Mouse (Mus musculus) kidney, postnatal 25 days (tissue): Measurements from ENCODE around the gene Rbm17.

Experiments
- DNase-seq, 2 experiments: peaks; one replicate each; pipeline ENCODE4 v3.0.0; 2021; ENCODE audit warnings: mixed read lengths in 2 of 2

The Rbm17 gene

DNA sequence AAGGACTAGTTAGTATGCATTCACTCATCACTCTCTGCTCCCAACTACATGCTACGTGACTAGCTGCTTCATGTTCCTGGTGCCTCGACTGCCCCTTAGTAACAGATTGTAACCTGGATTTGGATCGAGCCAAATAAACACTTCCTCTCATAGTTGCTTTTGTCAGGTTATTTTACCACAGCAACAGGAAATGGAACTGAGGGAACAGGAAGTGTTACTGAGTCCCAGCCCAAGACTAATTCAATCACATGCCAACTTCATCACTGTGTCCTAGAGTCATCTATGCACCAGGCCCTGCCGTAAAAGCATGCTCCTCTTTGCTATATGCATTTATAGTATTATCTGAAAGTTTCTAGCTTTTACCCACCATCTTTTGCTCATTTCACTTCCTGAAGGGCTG, 16.0 kb downstream of the Rbm17 start:
- no peak for DNase-seq

DNA sequence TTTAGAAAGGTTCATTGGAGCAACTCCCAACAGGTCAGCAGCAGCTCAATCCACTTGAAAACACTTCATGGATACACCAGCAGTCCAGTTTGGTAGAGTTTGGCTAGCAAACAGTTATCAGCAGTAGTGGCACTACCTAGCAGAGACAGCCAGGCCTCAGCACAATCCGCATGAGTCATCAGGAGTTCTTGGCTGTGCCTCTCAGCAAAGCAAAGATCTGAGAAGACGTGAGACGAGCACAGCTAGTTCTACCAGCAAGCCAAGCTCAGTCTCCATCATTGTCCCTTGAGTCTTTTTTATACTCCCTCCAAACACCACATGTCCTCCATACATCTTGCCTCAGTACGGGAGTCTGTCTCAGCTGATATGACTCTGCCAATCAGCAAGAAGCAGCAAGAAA, 24.6 kb downstream of the Rbm17 start:
- DNase-seq = no peak

DNA sequence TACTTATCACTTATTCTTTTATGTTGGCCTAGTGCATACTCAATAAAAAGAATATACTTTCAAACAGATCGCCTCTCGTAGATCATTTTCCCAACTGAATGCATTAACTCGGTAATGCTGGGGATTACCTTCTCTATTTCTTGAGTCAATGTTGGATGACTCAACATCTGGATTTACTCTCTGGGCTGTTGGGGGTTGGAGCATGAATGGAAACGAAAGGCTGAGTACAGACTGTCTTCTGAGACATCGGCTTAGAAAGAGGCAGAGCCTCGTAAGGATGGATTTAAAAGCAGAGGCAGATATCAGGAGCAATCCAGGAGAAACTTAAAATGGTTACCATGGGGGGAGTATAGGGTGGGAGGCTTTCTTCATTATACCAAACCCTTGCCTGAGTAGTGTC, 25.8 kb downstream of the Rbm17 start:
- no peak for DNase-seq

DNA sequence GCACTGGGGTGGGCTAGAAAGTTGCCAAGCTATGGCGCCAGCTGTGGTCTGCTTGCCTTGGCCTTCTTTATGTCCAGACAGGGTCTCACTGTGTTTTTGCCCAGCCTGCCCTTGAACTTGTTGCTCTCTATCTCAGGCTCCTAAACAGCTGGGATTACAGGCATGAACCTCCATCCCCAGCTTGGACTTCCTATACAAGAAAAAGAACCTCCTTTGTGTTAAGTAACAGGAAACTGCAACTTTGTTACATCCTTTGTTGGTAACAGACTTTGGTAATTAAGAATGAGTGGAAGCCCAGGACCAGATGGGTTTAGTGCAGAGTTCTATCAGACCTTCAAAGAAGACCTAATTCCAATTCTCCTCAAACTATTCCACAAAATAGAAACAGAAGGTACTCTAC, 30.3 kb downstream of the Rbm17 start:
- no peak for DNase-seq

DNA sequence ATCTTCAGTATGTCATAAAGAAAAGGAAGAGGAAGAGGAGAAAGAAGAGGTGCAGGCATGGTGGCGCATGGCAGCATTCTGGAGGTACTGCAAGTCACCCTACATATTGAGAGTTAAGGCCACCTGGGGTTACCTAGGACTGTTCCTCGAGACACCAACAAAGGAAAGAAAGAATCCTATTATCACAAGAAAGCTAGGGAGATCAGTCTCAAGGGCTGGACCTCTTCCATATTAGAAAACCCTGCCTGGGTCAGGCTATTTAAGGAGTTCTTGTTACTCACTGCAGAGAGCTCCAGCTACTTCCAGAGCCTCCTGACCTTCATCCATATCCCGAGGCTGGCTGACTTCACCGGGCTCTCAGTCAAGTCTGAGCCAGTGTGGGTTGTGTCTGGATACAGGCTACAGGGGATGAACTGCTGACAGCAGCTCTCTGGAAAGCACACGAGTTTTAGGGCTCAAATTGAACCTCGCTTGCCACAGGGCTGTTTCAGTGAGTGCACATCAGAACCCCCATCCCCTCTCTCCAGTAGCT, 32.9 kb downstream of the Rbm17 start:
- no peak for DNase-seq

DNA sequence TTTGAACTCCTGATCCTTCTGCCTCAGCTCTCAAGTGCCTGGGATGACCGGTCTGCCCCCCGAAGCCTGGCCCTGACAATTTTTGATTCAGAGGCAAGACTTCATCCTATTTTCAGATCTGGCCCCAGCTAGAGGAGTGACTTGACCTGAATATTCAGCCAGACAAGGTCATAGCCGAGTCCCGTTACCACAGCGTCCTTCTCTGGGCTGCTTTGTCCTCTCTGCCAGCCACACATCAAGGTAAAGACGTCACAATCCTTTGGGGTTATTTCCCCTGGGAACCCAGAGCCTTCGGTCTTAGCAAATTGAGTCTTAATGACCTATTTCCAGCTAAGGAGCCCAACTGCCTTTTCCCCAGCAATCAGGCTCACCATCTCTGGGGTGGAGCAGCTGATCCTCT, 35.5 kb downstream of the Rbm17 start:
- DNase-seq = no peak

DNA sequence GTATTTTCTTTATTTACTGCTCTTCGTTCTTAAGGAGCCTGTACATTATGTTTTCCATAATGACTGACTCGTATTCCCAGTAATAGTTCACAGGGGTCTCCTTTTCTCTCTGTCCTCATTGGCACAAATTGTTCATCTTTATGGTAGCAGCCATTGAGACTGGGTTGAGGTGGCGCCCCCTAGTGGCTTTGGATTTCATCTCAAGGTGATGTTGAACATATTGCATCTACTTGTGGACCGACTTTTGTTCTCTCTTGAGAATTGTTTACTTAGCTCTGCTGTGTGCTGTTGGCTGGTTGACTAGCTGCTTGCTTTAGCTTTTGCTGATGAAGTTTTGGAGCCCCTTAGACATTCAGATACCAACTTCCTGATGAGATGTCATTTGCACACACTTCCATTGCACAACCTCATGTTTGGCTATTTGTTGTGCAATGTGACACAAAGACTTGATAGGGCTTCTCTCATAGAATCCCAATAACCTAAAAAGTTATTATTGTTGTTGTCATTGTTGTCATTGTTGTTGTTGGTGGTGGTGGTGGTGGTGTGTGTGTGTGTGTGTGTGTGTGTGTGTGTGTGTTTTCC, 36.1 kb downstream of the Rbm17 start:
- peak; percentile 56 to 79 for DNase-seq

DNA sequence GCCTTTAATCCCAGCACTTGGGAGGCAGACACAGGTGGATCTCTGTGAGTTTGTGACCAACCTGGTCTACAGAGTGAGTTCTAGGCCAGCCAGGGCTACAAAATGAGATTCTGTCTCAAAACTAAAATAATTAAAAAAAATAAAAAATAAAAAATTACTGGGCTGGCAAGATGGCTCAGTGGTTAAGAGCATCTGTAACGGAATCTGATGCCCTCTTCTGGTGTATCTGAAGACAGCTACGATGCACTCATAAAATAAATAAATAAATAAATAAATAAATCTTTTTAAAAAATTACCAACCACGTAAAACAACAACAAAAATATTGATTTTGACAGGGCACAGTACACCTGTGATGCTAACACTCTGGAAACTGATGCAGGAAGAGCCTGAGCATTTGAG, 37.1 kb downstream of the Rbm17 start:
- no peak for DNase-seq

DNA sequence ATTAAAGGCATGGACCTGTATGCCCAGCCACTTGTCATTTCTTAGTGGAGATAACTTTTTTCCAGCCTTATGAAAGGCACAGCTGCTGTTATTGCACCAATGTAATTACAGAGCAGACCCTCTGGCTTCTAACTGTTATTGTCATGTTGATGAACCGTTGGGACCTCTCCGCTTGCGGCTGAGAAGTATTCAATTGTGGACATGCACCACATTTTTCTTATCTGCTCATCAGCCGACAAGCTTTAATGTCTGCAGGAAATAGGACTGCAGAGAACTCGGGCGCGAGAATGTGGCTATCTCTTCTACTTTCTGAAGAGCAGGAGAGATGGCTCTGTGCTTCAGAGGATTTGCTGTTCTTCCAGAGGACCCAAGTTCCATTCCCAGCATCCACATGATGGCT, 37.7 kb downstream of the Rbm17 start:
- DNase-seq = no peak

DNA sequence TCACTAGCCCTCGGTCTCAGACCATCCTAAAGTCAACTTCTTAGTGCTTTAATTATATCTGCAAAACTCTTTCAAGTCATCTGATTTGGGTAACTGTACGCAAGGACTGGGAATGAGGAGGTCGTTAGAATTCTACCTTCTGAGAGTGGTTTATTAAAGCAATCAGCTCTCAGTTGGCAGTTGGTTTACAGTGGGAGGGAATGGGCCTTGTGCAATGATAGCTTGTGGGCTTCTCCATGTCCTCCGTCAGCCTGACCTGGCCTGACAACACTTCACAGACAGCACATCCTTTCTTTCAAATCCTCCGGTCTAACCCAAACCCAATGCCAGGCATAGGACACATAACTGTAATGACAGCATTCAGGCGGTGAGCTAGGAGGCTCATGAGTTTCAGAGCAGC, 39.2 kb downstream of the Rbm17 start:
- DNase-seq = no peak

DNA sequence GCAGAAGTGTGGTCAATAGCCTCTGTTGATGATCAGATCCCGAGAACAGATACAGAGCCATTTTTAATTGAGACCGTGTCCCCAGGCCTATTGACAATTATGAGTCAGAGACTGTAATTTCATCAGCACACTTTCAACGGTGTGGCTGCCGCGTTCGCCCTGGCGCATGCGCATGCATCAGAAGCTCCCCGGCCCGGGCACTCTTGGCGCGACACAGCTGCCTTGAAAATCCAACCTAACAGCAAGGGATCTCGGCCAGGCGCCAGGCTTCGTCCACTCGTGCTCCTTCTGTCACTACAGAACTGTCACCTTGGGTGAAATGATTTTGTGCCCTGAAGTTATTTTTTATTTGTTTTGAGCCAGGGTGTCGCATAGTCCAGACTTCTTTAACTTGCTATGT, 40.7 kb downstream of the Rbm17 start:
- DNase-seq = no peak

DNA sequence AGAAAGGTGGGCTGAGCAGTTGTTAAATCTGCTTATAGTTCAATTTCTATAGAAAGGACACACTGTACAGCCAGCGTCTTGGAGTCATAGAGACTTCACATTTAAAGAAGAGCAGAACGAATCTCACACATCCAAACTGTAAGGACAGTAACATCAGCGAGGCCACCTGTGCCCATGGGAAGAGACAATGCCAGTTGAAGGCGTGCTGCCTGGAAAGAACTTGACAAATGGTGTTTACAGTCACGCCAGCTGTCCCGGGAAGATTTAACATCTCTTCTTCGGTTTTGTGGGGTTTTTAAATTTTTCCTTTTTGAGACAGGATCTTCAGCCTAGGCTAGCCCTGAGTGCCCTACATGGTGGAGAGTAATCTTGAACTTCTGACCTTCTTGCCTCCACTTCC, 45.3 kb downstream of the Rbm17 start:
- no peak for DNase-seq

DNA sequence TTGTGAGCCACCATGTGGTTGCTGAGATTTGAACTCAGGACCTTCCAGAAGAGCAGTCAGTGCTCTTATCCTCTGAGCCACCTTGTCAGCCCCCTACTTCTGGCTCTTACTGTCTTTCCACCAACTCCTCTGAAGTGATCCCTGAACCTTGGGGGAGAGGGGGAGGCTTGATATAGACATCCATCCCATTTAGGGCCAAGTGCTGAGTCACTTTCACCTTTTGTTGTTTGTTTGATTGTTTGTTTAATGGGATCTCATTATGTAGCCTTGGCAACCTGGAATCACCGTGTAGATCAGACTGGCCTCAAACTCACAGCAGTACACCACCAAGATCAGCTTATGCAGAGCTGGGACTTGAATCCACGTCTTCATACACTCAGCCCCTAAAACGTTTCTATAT, 46.7 kb downstream of the Rbm17 start:
- DNase-seq = no peak

DNA sequence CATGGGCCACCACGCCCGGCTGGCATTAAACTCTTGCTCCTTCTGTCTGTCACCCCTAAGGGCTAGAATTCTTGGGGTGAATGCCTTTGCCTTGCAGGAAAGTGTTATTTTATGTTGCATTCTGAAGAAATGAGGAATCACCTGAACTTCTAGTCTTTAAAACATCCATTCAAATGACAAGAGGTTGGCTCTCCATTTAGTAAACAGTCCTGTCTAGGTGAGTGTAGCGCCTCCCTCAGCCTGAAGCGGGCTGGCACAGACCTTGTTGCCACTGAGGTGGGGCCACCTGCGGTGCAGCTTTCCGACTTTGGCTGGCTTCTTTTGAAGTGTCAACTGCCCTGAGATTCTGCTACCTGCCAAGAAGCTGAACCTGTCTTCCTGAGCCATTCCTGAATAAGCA, 48.6 kb downstream of the Rbm17 start:
- no peak for DNase-seq

DNA sequence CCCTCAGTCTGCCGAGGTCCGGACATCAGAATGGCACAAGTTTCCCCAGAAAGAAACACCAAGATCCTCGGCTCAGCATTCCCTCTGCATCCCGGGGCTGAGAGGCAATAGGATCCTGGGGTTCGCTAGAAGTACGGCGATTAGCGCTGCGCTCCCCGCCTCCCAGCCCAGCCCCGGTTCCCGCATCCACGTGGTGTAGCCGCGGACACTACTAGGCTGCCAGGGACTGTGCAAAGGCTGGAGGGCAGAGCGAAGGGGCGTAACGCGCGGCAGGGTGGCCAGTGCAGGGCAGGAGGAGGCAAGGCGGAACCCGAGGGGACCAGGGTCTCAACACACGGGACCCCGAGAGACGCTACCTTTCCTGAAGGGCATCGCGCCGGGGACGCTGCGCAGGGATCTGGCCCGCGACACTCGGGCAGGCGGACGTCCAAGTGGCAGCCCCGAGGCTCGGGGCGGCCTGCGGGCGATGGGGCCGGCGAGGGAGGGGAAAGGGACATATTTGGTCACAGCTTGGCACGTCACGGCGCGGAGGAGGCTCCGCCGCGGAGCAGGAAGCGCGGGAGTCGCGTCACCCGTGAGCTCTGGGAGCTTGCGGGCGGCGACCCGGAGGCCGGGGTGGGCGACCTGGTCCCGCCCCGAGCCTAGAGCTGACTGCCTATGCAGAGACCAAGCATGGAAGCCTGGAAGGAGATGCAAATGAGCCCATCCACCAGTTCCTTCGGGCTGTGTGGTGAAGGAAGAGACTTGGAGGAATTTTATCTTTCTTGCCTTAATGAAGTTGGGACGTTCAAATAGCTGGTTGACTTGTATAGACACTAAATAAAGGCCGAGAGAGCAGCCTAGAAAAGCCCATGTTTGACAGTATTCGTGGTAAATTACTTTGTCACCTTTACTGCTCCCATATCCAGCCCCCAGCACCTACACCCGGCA, 50.2 kb downstream of the Rbm17 start, which contains the start of gene Pfkfb3:
Pfkfb3 (minus strand) TSS at position 607 of the 930 bp plus-strand sequence.
- DNase-seq = peak; percentile 75 to 90

DNA sequence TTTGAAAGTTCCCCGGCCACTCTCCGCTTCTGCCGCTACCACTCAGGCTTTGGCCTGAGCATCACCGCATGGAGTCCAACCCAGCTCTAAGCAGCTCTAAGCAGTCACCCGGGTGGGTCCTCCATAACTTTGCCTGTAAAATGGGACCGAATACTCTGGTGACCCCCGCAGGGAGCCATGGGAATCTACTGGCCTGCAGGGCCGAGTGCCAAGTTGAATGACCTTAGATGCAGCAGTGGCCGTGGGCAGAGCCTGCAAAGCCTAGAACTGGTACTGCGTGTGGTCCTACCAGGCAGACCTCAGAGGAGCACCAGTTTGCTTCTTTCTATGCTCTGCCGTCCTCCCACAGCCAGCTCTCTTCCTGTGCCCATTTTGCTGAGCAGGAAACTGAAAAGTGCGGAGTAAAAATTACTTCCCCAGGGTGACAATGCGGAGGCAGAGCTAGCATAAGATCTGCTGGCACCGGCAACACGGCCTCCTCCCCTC, 50.9 kb downstream of the Rbm17 start:
- DNase-seq = peak; percentile 63 to 78

DNA sequence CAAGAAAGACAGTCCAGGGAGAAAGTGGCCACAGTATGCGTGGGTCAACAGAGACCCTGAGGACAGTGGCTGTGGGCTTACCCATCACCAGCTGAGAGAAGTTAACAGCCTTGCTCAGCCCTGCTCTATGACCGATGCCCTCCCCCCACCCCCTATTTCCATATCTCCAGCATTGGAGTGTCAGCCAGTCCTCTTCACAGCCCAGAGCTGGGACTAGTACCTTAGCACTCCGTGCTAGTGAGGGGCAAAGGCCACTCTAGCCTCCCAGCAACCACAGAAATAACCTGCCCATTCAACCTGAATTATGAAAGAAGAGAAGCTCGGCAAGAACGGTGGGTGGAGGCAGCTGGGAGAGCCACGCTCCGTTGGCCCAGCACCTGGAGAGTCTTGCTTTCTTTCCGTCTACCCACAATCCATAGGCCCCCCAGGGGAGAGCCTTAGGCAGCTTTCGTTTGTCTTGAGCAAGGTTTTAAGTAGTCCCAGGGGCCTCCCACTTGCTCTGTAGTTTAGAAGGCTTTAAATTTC, 51.6 kb downstream of the Rbm17 start:
- DNase-seq = peak; percentile 58 to 87

DNA sequence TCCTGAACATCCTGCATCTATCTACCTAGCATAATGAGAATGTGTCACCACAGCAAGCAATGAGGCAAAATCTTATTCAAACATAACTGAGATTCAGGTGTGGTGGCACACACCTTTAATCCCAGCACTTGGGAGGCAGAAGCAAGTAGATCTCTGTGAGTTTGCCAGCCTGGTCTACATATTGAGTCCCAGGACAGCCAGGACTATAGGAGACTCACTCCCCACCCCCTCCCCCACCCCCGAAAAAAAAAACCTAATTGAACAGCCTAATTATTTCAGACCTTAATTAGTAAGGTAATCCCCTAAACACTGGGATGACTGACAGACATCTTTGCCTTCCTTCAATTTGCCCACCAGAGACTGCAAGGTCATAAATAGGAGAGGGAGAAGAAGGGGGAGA, 52.2 kb downstream of the Rbm17 start:
- no peak for DNase-seq

DNA sequence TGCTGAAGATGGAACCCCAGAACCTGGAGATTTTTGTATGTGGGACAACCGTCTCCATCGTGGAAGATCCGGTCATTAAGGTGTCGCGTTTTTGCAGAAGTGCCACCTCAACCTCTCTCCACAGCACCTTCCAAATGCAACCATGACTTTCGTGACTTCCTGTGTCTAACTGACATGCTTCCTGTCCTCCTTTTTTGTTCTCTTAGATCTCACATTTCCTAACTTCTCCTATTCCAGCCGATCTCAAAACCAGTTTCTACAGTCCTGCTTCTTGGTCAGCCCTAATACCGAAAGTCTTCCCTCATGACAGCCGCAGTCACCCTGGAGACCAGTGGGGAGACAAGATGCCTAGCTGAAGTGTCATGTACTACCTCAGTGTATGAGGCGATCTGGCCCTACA, 55.4 kb downstream of the Rbm17 start:
- no peak for DNase-seq

DNA sequence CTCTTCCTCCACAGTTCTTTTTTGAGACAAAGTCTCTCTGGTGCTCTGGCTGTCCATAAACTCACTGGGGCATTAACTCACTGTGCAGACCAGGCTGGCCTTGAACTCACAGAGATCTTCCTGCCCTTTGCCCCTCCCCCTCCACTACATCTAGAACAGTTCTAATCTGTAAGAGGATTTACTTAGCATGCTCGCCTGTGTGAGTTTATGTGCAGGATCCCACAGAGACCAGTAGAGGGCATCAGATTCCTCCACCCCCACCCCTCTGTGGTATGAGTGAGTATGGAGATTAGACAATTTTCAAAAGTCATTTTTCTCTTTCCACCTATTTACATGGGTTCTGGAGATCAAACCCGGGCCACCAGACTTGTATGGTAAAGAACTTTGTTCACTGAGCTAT, 56.3 kb downstream of the Rbm17 start:
- DNase-seq = peak; percentile 32 to 40

DNA sequence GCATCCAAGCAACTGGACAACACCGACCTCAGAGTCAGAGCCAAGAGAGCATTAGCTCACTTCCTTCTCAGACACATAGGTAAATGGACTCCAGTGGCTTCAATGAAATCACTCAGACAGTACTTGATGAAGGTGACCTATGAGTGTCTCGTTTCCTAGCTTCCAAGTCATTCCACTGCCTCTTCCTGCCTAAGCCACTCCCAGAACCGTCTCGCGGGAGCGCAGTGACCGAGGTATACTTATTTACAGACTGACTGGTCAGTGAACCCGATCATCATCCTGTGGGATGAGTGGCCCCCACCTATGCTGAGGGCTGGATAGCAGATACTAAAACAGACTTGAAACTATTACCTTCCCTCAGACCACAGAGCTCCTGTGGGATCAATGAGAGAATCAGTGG, 57.9 kb downstream of the Rbm17 start:
- peak; percentile 61 to 90 for DNase-seq

DNA sequence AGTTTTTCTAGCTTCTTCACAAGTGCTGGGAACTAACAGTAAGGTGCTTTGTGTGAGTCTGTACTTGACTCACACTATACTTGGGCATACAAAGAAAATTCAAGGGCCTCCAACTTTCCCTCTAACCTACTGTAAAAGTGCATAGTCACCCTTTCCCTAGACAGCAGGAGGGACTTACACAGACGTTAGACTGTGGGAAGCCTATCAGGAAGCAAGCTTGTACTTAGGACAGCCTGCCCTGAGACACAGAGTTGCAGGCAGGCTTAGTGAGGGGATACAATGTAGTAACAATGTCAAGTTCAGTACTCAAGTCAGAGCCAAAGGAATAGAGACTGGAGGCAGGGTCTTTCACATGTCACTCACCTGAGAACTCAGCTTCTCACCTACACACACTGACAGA, 58.6 kb downstream of the Rbm17 start:
- no peak for DNase-seq

DNA sequence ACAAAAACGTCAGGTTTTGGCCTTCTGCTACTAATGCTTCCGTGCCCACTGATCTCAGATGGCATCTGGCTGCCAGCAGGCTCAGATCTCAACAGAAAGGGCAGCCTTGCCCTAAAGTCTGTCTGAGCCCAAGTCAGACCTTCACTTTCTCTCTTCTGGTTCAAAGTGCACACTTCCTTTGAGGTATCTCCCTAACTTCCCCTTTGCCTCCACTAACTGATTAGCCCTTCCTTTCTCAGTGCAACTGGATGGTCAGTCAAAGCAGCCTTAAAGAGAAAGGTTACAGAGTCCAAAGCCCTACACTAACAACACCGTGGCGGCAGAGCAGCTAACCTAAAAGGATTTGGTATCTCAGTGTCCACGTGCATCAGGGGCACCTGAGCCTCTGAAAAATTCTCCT, 59.6 kb downstream of the Rbm17 start:
- no peak for DNase-seq

DNA sequence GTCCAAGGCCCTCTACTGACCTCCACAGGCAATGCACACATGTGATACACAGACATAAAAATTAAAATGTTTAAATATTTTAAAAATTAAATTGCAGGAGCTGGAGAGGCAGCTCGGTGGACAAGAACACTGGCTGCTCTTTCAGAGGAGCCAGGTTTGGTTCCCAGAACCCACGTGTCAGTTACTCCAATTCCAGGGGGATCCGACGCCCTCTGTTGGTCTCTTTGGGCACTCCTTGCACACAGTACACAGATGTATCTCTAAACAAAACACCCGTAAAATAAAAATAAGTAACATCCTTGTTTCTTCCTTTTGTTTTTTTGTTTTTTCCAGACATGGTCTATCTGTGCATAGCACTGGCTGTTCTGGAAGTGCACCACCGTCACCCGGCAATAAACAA, 60.8 kb downstream of the Rbm17 start:
- no peak for DNase-seq
